Mouse (Mus musculus) neural tube, embryonic 12.5 days (tissue): ENCODE measurements around the gene Ptprf. TPM values are rescaled to one million over a fixed set of nuclear protein-coding genes. Genes with fewer than 3 reads are reported as not detected.

Experiments used
- ATAC-seq: fragments of 200-750 bp; cut with Nextera tagmentation; 2 replicates; pipeline ENCODE4 v1.8.0; 2017; ENCODE audit warnings: low read depth, mild to moderate bottlenecking, moderate TSS enrichment, moderate library complexity; ENCODE audit not compliant: low FRiP score
- H3K27ac ChIP-seq: fragments of 300-500 bp; sonication (generic); 2 replicates; pipeline ENCODE4 v1.5.1; 2016
- H3K27me3 ChIP-seq: fragments of 300-500 bp; sonication (generic); replicated peaks from 2 replicates; pipeline ENCODE4 v1.6.1; 2016; ENCODE audit warnings: mild to moderate bottlenecking
- H3K36me3 ChIP-seq: fragments of 300-500 bp; sonication (generic); 2 replicates; pipeline ENCODE4 v1.6.1; 2016; ENCODE audit warnings: mild to moderate bottlenecking
- H3K4me1 ChIP-seq: fragments of 300-500 bp; sonication (generic); 2 replicates; pipeline ENCODE4 v1.6.1; 2016
- H3K4me2 ChIP-seq: fragments of 300-500 bp; sonication (generic); replicated peaks from 2 replicates; pipeline ENCODE4 v1.6.1; 2016; ENCODE audit warnings: mild to moderate bottlenecking
- H3K4me3 ChIP-seq: fragments of 300-500 bp; sonication (generic); 2 replicates; pipeline ENCODE4 v1.5.1; 2016
- H3K9ac ChIP-seq: fragments of 300-500 bp; sonication (generic); 2 replicates; pipeline ENCODE4 v1.6.1; 2016; ENCODE audit warnings: mild to moderate bottlenecking
- H3K9me3 ChIP-seq: fragments of 300-500 bp; sonication (generic); 2 replicates; pipeline ENCODE4 v1.6.1; 2016; ENCODE audit warnings: mild to moderate bottlenecking
- WGBS: fragments of 180-500 bp; shearing (Covaris S2); methylation state at CpG from one replicate; pipeline ENCODE4 v1.1.7; 2016; 5-methylcytosine and 5-hydroxymethylcytosine counted together
- polyA plus RNA-seq: library from polyadenylated mRNA; unstranded; fragments of >200 nt; fragmentation: Nextera tagmentation; extraction: Ambion mirVana; gene quantifications from 2 replicates; pipeline ENCODE4 v1.2.1, GENCODE M21; 2016

The Ptprf gene
- polyA plus RNA-seq, 1 experiment from 2014 or later = 122 TPM

- Histone ChIP-seq H3K4me2 (no peak overlapping the region), H3K9me3 (no peaks in the 10 kb centered on the region), H3K4me1 (peaks cover 63% of the 10 kb centered on the region), H3K27ac (no peak overlapping the region), H3K27me3 (no peaks in the 10 kb centered on the region), H3K36me3 (peaks cover 40% of the 10 kb centered on the region), H3K4me3 (no peak overlapping the region), H3K9ac (no peak overlapping the region)
- no peak for ATAC-seq
- WGBS = 38% methylated on average over 13 of the region's 13 CpGs
These were observed 9.6 kb downstream of the Ptprf start for GRCm38 (mm10) chr4:118281444-118282181.

DNA sequence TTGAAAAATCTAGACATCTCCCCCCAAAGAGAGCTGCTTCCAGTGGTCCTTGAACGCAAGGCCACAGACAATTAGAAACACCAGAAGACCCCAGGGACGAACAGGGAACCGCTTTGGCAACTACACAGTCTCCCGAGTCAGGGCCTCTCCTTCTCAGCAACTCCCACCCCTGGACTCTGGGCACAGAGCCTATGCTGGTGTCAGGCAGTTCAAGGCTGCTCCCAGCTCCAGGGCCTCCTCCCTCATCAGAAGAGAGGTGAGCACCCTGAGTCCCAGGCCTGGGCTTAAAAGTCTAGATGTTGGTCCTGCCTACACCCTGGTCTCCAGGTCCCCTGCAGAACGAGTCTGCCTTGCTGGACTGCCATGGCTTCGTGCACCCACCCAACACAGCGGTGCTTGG, 10.7 kb downstream of the Ptprf start:
- Histone ChIP-seq H3K36me3 (peaks cover 37% of the 10 kb centered on the region), H3K27me3 (no peaks in the 10 kb centered on the region), H3K4me2 (no peak overlapping the region), H3K9me3 (no peaks in the 10 kb centered on the region), H3K27ac (no peak overlapping the region), H3K4me1 (peaks cover 64% of the 10 kb centered on the region), H3K4me3 (no peak overlapping the region), H3K9ac (no peak overlapping the region)
- 83% methylated on average over 7 of the region's 7 CpGs for WGBS
- ATAC-seq = no peak

DNA sequence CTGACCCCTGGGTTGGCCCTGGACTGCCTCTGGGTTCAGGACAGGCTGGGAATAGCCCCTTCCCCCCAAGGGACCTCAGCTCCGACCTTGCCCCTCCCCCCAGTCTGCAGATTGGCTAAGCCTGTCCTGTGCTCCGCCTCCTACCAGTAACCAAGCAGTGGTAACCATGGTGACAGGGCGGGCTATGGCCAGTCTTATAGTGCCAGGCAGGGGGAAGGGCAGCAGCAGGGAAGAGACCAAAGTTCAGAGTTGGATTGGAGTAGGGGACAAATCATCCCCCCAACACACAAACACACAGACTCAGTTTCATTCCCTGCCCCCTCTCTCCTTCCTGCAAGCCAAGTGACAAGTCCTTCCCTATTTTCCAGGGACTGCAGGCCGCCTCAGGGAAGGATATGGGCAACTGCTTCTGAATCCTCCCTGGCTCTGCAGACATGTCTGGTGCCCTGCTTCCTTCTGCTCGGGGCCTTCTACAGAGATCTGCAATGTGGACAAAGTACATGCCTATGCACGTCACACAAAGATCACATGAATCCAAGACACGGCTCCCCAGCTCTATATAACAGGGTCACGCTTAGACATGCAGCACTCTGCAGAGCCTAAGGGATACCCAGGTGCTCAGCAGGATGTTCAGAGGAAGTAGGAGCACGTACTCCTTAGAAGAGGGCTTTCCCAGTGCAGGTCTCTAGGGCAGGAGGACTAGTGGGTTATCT, 14.5 kb downstream of the Ptprf start:
- Histone ChIP-seq H3K4me1 (peaks cover 85% of the 10 kb centered on the region), H3K27me3 (no peaks in the 10 kb centered on the region), H3K9me3 (no peaks in the 10 kb centered on the region), H3K36me3 (peaks cover 30% of the 10 kb centered on the region), H3K4me2 (peak overlapping the region; percentile 42), H3K9ac (peak overlapping the region; percentile 26; the same call in 1 of the 2 replicates), H3K27ac (peak overlapping the region; percentile 91), H3K4me3 (0 out of 2 replicates have a peak overlapping the region, but pooled peaks have one; percentile 2)
- 18% methylated on average over 9 of the region's 9 CpGs for WGBS
- ATAC-seq = peak; percentile 95

DNA sequence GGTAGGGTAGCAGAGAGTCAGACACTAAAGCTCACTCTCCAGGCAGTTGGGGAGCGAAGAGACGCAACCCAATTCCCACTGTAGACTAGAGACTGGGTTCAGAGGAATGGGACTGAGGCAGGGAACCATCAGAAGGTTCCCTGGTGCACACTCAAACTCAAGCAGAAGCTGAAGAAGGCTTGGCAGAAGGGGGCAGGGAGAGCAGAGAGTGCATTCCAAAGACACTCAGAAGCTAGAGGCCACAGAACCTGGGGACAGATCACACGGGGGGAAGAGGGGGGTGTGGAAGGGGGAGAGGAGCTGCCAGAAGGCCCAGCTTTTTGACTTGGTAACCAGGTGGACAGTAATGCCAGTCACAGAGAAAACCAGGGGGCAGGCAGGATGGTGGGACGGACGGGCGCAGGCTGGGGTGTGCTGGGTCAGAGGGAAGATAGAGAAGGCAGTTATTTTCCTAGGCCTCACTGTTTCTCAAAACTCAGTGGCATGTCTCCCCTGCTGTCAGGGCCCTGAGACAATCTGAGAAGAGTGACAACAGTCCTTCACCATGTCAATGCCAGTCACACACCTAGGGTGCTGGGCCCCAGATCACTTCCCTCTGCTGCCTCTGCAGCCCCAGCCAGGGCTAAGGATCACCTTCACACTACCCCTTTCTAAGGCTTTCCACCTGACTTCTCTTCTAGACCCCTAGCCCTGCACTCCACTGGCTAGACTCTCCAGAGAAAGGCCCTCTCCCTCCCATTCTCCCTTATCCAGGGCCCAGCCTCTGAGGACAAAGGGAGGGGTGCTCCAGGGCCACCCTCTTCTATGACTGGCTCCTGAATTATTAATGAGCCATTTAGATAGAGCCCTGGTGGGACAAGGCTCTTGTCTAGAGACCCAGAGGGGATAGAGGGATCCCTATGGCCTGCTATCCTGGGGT, 15.3 kb downstream of the Ptprf start:
- Histone ChIP-seq H3K4me2 (peak overlapping the region; percentile 42), H3K9me3 (no peaks in the 10 kb centered on the region), H3K9ac (peak overlapping the region; percentile 26; the same call in 1 of the 2 replicates), H3K36me3 (peaks cover 38% of the 10 kb centered on the region), H3K4me1 (peaks cover 80% of the 10 kb centered on the region), H3K4me3 (0 out of 2 replicates have a peak overlapping the region, but pooled peaks have one; percentile 2), H3K27me3 (no peaks in the 10 kb centered on the region), H3K27ac (peak overlapping the region; percentile 91)
- peak; percentile 79 for ATAC-seq
- WGBS = 61% methylated on average over 6 of the region's 6 CpGs

GRCm38 (mm10) chr4:118274521-118274920, 16.7 kb downstream of the Ptprf start:
- Histone ChIP-seq H3K36me3 (peaks cover 42% of the 10 kb centered on the region), H3K4me3 (no peak overlapping the region), H3K27me3 (no peaks in the 10 kb centered on the region), H3K9ac (no peak overlapping the region), H3K9me3 (no peaks in the 10 kb centered on the region), H3K4me1 (peaks cover 71% of the 10 kb centered on the region), H3K4me2 (peak overlapping the region; percentile 22; the same call in 1 of the 2 replicates), H3K27ac (peak overlapping the region; percentile 91; the same call in 1 of the 2 replicates)
- no peak for ATAC-seq
- WGBS = 22% methylated on average over 7 of the region's 7 CpGs

DNA sequence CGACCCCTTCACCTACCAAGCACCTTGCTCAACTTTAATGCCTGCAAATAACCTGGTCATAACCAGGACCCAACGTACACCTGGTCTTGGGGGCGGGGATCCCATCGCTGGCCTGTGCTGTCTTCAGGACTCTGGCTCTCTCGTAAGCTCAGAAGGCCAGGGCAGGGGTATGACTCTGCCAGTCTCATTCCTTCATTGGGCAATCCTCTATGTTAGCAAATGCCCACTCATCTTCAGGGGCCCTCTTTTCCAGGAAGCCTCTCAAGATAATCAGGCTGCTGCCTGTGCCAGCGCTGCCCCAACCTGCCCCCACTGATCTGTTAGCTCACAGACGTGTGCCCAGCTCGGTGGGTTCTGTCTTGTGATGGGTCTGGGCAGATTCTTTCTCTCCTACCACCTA, 17.2 kb downstream of the Ptprf start:
- no peak for ATAC-seq
- H3K9me3 ChIP-seq = no peaks in the 10 kb centered on the region
- no peak overlapping the region for H3K4me3 ChIP-seq
- H3K4me2 ChIP-seq = no peak overlapping the region
- 80% methylated on average over 8 of the region's 8 CpGs for WGBS
- H3K9ac ChIP-seq = no peak overlapping the region
- no peaks in the 10 kb centered on the region for H3K27me3 ChIP-seq
- peaks cover 68% of the 10 kb centered on the region for H3K4me1 ChIP-seq
- peaks cover 47% of the 10 kb centered on the region for H3K36me3 ChIP-seq
- 0 out of 2 replicates have a peak overlapping the region, but pooled peaks have one; percentile 91 for H3K27ac ChIP-seq

DNA sequence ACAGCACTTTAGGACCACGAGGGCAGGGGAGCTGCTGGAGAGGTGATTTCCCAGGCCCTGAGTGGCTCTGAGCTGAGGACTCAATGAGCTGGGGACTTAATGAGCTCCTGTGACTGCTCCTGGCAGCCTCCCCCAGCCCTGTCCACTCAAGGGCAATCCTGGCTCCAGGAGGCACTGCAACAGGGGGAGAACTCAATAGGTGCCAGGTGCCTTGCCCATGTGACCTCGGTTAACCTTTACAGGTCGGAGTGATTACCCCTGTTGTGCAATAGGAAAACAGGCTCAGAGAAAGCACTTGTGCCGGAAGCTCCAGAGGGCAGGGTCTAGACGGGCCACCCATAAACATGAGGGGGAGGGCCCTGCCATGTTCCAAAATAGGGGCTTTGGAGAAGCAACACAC, 17.7 kb downstream of the Ptprf start:
- WGBS = 46% methylated on average over 5 of the region's 5 CpGs
- Histone ChIP-seq H3K36me3 (peaks cover 51% of the 10 kb centered on the region), H3K4me3 (no peak overlapping the region), H3K27me3 (no peaks in the 10 kb centered on the region), H3K9ac (no peak overlapping the region), H3K9me3 (no peaks in the 10 kb centered on the region), H3K27ac (no peak overlapping the region), H3K4me2 (no peak overlapping the region), H3K4me1 (peaks cover 68% of the 10 kb centered on the region)
- ATAC-seq = no peak

- Histone ChIP-seq H3K9ac (no peak overlapping the region), H3K4me2 (no peak overlapping the region), H3K27ac (no peak overlapping the region), H3K36me3 (peaks cover 54% of the 10 kb centered on the region), H3K27me3 (no peaks in the 10 kb centered on the region), H3K9me3 (no peaks in the 10 kb centered on the region), H3K4me3 (no peak overlapping the region), H3K4me1 (peaks cover 62% of the 10 kb centered on the region)
- no peak for ATAC-seq
- 99% methylated on average over 3 of the region's 3 CpGs for WGBS
These were observed 18.3 kb downstream of the Ptprf start for GRCm38 (mm10) chr4:118272871-118273270.

DNA sequence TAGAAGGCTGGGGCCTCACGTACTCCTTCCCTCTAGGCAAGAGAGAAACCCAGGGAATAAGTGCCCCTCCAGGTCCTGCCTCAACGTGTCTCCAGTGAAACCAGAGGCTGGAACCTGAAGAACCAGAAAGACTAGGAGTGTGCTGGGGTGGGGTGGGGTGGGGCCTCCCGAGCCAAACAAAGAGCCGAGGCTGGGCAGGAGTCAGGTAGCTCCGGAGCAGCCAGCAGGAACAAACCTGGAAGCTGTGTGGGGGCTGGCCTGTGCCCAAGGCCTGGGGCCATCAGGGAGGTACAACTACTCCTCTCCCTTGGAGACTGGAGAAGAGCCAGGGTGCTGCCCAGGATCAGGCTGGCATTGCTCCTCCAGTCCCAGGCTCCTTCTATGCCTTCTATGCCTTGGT, 18.9 kb downstream of the Ptprf start:
- Histone ChIP-seq H3K9me3 (no peaks in the 10 kb centered on the region), H3K4me3 (no peak overlapping the region), H3K4me2 (no peak overlapping the region), H3K36me3 (peaks cover 54% of the 10 kb centered on the region), H3K4me1 (peaks cover 56% of the 10 kb centered on the region), H3K27ac (no peak overlapping the region), H3K9ac (no peak overlapping the region), H3K27me3 (no peaks in the 10 kb centered on the region)
- 76% methylated on average over 5 of the region's 5 CpGs for WGBS
- no peak for ATAC-seq

DNA sequence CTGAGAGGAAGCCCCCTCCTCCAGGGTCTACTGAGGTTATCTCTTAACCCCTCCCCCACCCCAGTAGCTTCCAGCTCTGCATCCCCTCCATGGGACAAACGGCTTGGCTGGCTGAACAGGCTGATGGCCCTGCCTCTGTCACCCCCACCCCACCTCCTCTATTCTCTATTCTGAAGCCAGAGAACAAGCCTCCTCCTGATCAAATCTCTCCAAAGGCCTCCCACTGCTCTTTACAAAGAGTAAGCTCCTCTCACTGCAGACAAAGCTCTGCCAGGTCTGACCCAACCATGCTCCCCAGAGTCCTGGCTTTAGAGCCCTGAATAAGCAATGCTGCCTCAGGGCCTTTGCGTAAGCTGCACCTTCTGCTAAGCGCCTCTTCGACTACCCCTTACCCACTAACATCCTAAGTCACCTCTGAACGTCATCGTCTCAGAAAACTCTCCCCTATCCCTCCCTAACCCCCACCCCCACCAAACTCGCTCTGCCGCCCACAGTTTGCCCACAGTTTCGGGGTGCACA, 19.6 kb downstream of the Ptprf start:
- Histone ChIP-seq H3K4me1 (peaks cover 54% of the 10 kb centered on the region), H3K4me3 (no peak overlapping the region), H3K27ac (no peak overlapping the region), H3K36me3 (peaks cover 54% of the 10 kb centered on the region), H3K9me3 (no peaks in the 10 kb centered on the region), H3K9ac (no peak overlapping the region), H3K4me2 (no peak overlapping the region), H3K27me3 (no peaks in the 10 kb centered on the region)
- WGBS = 67% methylated on average over 9 of the region's 9 CpGs
- ATAC-seq = no peak

GRCm38 (mm10) chr4:118270706-118271105, 20.5 kb downstream of the Ptprf start:
- Histone ChIP-seq H3K9ac (no peak overlapping the region), H3K4me3 (no peak overlapping the region), H3K36me3 (peaks cover 61% of the 10 kb centered on the region), H3K27ac (no peak overlapping the region), H3K27me3 (no peaks in the 10 kb centered on the region), H3K9me3 (no peaks in the 10 kb centered on the region), H3K4me2 (no peak overlapping the region), H3K4me1 (peaks cover 54% of the 10 kb centered on the region)
- ATAC-seq = no peak
- WGBS = 97% methylated on average over 3 of the region's 3 CpGs
